Mouse (Mus musculus) olfactory bulb, adult 2 months (tissue): Measurements from ENCODE around the gene Olfr371.

Experiments used
- CTCF ChIP-seq: fragments of 200-500 bp; IDR thresholded peaks from 2 replicates; pipeline ENCODE4 v1.5.1; 2012; ENCODE audit warnings: low read depth, mild to moderate bottlenecking, low read length, moderate library complexity; ENCODE audit not compliant: insufficient read depth
- POLR2A ChIP-seq: fragments of 200-500 bp; IDR thresholded peaks from 2 replicates; pipeline ENCODE4 v1.6.1; 2012; ENCODE audit warnings: mild to moderate bottlenecking, low read depth, low read length, moderate library complexity; ENCODE audit not compliant: insufficient read depth

- TF ChIP-seq POLR2A (no peak), CTCF (no peak)
Observed at GRCm38 (mm10) chr8:85225688-85226087, at the start of gene Olfr371.
